Mouse (Mus musculus) kidney, postnatal 4 days (tissue): Measurements from ENCODE around the gene Gm38431.
A peak's percentile ranks its signal among the peaks of the same experiment; 100 is the strongest.

ENCODE experiments used
- DNase-seq, 2 experiments: peaks; one replicate each; pipeline ENCODE4 v3.0.0; 2021; ENCODE audit warnings: mixed read lengths in 2 of 2

The Gm38431 gene

DNA sequence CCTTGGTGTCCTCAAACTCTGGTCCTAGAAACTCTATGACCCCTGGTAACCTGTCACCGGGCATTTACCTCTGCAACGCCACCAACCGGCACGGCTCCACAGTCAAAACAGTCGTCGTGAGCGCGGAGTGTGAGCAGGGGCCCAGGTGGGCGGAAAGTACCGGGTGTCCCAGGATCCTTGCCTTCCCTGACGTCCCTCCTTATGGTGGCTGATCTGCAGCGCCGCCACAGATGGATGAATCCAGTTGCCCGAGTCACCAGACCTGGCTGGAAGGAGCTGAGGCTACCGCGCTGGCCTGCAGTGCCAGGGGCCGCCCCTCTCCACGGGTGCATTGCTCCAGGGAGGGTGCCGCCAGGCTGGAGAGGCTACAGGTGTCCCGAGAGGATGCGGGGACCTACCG lies 55.1 kb downstream of the Gm38431 start:
- DNase-seq: peak in 1 of 2 experiments; percentile 40

DNA sequence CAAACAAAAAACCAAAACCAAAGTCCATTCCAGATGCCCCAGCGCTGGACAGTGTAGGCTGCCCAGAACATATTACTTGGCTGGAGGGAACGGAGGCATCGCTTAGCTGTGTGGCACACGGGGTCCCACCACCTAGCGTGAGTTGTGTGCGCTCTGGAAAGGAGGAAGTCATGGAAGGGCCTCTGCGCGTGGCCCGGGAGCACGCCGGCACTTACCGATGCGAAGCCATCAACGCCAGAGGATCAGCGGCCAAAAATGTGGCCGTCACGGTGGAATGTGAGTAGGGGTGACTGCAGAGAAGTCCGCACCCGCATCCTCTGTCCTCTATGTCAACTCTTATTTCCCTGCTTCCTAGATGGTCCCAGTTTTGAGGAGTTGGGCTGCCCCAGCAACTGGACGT lies 55.6 kb downstream of the Gm38431 start:
- peak in 1 of 2 experiments; percentile 29 for DNase-seq

DNA sequence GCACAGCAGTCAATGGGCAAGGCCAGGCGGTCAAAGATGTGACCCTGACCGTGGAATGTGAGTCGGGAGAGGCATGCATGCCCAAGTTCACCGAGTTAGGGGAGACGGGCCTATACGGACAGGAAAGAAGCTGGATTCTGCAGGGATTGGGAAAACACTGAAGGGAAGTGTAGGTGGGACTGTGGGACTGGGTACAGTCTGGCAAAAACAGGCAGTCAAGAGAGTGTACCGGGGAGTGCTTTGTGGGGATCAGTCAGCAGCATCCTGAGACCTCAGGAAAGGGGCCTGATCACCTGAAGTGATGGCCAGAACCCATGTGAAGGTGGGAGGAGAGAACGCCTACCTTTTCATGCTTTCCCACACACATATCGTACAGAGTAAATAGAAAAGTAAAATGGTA lies 56.2 kb downstream of the Gm38431 start:
- no peak for DNase-seq

- peak; percentile 57 to 62 for DNase-seq
Measured at GRCm38 (mm10) chr9:21034481-21035085, 57.2 kb downstream of the Gm38431 start.

DNA sequence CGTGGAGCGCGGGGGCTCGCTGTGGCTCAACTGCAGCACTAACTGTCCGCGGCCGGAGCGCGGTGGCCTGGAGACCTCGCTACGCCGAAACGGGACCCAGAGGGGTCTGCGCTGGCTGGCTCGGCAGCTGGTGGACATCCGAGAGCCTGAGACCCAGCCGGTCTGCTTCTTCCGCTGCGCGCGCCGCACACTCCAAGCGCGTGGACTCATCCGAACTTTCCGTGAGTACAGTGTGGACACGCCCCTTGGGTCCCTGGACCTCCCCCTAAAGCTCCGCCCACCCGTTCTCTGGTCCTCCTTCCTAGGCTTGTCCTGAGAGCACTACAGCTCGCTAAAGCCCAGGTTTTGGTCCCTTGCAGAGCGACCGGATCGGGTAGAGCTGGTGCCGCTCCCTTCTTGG lies 58.7 kb downstream of the Gm38431 start:
- DNase-seq: peak; percentile 91 to 94

GRCm38 (mm10) chr9:21032491-21032890 lies 59.3 kb downstream of the Gm38431 start:
- no peak for DNase-seq

GRCm38 (mm10) chr9:21031896-21032351 lies 59.9 kb downstream of the Gm38431 start, which contains the start of gene Icam5:
Gene Icam5, plus strand, starts transcription at chr9:21032073.
- peak; percentile 37 to 45 for DNase-seq

DNA sequence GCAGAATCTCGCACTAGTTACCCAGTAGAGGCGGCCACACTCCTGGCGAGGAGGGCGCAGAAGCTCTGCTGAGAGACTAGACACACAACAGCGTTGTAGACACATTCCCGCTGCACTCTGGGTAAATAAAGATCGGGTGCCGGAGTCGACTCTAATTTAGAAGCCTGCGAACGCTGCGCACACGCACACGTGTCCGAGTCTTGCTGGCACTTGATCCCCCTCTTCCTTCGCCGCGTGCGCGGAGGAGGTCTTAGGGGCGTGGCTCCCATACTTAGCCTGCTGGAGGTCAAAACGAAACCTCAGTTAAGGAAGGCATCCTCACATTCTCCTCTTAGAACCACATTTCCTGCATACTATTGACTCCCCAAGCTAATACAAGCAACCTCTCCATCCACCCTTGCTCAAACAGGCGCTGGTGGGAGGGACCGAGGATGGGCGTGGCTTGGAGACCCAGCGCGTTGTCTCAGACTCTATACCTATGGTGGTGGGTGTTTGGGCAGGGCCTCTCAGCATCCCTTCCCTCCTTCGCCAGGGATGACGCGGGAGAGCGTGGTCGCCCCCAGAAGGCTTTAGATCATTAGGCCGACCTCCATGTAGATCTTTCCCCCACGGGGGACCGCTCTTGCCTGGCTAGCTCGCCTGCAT lies 60.4 kb downstream of the Gm38431 start:
- peak; percentile 65 to 81 for DNase-seq

GRCm38 (mm10) chr9:21030781-21031250 lies 61.0 kb downstream of the Gm38431 start:
- peak; percentile 93 to 95 for DNase-seq

DNA sequence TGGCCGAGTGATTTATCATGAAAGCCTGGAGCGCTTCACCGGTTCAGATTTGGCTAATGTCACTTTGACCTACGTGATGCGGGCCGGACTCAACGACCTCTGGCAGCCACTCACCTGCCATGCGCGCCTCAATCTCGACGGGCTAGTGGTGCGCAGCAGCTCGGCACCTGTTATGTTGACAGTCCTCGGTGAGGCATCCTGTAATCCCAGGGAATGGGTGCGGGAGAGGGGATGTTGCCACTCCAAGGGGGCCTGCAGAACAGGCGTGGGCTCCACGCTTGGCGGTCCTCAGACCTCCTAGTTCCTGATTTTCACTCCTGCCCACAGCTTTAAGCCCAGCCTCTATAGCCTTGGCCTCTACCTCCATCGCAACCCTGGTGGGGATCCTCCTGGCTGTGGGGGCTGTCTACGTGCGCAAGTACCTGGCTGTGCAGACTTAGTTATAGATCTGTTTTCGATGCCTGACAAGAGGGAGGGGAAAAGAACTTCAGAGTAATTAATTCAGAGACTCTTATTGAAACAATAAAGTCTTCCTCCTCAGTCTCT lies 61.7 kb downstream of the Gm38431 start:
- peak in 1 of 2 experiments; percentile 20 for DNase-seq

- peak; percentile 90 to 92 for DNase-seq
Measured at GRCm38 (mm10) chr9:21029291-21030054, 62.3 kb downstream of the Gm38431 start, which contains the start of gene Icam4. Gene Icam4, plus strand, starts transcription at chr9:21029373.

DNA sequence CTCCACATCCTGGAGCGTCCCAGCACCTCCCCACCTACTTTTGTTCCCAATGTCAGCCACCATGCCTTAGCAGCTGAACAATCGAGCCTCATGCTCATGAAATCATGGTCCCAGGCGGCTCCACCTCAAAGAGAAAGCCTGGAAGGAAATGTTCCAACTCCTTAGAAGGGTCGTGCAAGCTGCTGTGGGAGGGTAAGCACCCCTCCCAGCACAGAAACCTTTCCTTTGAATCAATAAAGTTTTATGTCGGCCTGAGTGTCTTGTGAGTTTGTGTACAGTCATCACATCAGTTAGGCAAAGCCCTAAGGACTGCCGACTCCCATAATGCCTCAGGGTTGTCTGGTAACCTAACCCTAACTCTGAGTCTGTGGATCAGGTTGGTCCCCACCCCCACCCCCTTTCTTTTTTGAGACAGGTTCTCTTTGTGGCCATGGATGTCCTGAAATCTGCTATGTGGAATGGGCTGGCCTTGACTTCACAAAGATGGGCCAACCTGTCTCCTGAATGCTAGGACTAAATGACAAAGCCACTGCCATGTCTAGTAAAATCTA lies 63.2 kb downstream of the Gm38431 start:
- no peak for DNase-seq

DNA sequence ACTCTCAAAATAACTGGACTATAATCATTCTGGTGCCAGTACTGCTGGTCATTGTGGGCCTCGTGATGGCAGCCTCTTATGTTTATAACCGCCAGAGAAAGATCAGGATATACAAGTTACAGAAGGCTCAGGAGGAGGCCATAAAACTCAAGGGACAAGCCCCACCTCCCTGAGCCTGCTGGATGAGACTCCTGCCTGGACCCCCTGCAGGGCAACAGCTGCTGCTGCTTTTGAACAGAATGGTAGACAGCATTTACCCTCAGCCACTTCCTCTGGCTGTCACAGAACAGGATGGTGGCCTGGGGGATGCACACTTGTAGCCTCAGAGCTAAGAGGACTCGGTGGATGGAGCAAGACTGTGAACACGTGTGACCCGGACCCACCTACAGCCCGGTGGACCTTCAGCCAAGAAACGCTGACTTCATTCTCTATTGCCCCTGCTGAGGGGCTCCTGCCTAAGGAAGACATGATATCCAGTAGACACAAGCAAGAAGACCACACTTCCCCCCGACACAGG lies 64.0 kb downstream of the Gm38431 start:
- DNase-seq: no peak

GRCm38 (mm10) chr9:21026849-21027248 lies 64.9 kb downstream of the Gm38431 start:
- no peak for DNase-seq

GRCm38 (mm10) chr9:21025258-21025810 lies 66.5 kb downstream of the Gm38431 start:
- DNase-seq: no peak

DNA sequence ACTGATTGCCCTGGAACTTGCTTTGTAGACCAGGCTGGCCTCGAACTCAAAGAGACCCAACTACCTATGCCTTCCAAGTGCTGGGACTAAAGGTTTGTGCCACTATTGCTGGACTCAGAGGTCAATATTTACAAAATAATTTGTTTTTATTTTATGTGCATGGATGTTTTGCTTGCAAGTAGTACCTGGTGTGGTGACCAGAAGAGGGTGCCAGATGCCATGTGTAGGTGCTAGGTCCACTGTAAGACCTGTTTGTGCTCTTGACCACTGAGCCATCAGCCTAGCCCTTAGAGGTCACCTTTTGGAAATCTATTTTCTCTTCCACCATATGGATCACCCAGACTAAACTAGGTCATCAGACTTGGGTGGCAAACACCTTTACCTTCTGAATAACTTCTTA lies 69.1 kb downstream of the Gm38431 start:
- DNase-seq: no peak

DNA sequence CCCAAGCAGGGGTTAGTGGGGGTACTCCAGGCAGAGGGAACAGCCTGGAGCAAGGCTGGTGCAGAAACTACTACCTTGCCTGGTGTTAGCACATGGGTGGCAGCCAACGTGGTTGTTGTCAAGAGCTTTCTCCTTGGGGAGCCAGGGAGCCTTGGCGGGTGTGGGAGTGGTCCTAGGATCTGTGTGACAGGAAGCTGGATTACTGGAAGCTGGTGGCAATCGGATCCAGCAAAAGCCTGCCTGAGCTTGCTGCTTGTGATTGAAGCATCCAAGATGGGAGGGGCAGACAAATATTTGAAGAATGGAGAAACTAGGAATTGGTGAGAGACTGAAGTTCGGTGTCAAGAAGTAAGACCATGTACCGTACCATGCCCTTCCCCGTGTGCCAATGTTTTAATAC lies 69.5 kb downstream of the Gm38431 start:
- DNase-seq: no peak

DNA sequence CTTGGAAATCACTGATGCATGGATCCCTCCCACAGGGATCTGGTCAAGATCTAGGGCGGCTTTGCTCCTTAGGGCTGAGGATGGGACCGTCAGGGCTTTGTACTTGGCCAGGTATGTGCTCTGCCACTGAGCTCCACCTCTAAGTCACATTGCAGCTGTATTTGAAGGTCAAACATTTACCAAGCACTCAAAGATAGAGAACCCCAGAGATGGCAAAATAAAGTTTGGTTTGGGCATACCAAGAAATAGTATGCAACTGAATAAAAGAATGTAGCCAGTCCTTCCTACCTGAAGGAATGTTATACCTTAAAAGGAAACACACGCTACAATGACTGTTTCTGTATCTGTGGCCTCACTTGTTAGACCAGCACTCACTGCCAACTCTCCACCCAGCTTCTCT lies 70.4 kb downstream of the Gm38431 start:
- no peak for DNase-seq

- DNase-seq: no peak
Measured at GRCm38 (mm10) chr9:21018600-21018999, 73.2 kb downstream of the Gm38431 start.
